In genomic region chr11:120617519-120618112, GRCm38 (mm10) we compare ENCODE assay signal across 1 mouse cellular context.
TF ChIP-seq lines count a peak whose summit lies in the region.

Gene Pcyt2, minus strand, starts transcription at chr11:120617936.

TF ChIP-seq in CH12.LX, 34 proteins besides CTCF, POLR2A, EP300 and RAD21 (continued from another document):
- TF ChIP-seq MYC (IDR thresholded peaks at IDR 0.05; ENCODE audit: low read depth, low read length), result 0 out of 2 replicates have a peak, but pooled peaks have one; percentile 52
- peak; percentile 49 for TF ChIP-seq ELF1 (IDR thresholded peaks at IDR 0.05; ENCODE audit: low read depth, low read length)
- TF ChIP-seq BHLHE40 (IDR thresholded peaks at IDR 0.05; ENCODE audit: low read depth, low read length), result peak; percentile 92
- peak; percentile 78 for TF ChIP-seq MAZ (IDR thresholded peaks at IDR 0.05; ENCODE audit: low read depth, low read length)
- no peak for TF ChIP-seq USF2 (conservative IDR thresholded peaks at IDR 0.05; ENCODE audit: low read depth, low read length)
- TF ChIP-seq CHD2 (IDR thresholded peaks at IDR 0.05; ENCODE audit: low read length), result peak; percentile 79
- no peak for TF ChIP-seq ZNF384 (IDR thresholded peaks at IDR 0.05; ENCODE audit: low read depth, low read length)
- TF ChIP-seq KAT2A (IDR thresholded peaks at IDR 0.05; ENCODE audit: insufficient replicate concordance, low read length), result no peak
- peak; percentile 94 for TF ChIP-seq ZMIZ1 (IDR thresholded peaks at IDR 0.05; ENCODE audit: low read depth, low read length)
- TF ChIP-seq SIN3A (IDR thresholded peaks at IDR 0.05; ENCODE audit: low read length), result peak; percentile 92
- TF ChIP-seq ZC3H11A (IDR thresholded peaks at IDR 0.05; ENCODE audit: low read depth, low read length), result no peak
- peak; percentile 73 for TF ChIP-seq TCF12 (IDR thresholded peaks at IDR 0.05; ENCODE audit: low read depth, low read length)
- peak; percentile 66 for TF ChIP-seq HCFC1 (IDR thresholded peaks at IDR 0.05; ENCODE audit: low read depth, low read length)
- no peak for TF ChIP-seq MAFK (IDR thresholded peaks at IDR 0.05; ENCODE audit: insufficient replicate concordance, low read length)
- peak; percentile 13; the same call in 1 of the 2 replicates for TF ChIP-seq IRF4 (IDR thresholded peaks at IDR 0.05; ENCODE audit: low read depth, low read length)
- TF ChIP-seq RCOR1 (conservative IDR thresholded peaks at IDR 0.05; ENCODE audit: low read depth, low read length), result no peak; the same call in 1 of the 2 replicates
- no peak; the same call in 1 of the 2 replicates for TF ChIP-seq E2F4 (IDR thresholded peaks at IDR 0.05; ENCODE audit: insufficient replicate concordance, low read depth, low read length)
- no peak for TF ChIP-seq SMC3 (IDR thresholded peaks at IDR 0.05; ENCODE audit: low read depth, low read length)
- peak; percentile 52; the same call in 1 of the 2 replicates for TF ChIP-seq TBP (conservative IDR thresholded peaks at IDR 0.05; ENCODE audit: low read depth, low read length)
- TF ChIP-seq JUND (conservative IDR thresholded peaks at IDR 0.05; ENCODE audit: low read depth, low read length), result no peak
- TF ChIP-seq ZKSCAN1 (IDR thresholded peaks at IDR 0.05; ENCODE audit: borderline replicate concordance, low read depth, low read length), result no peak
TF ChIP-seq in CH12.LX: peak in this region for 18.
